In the genomic region with DNA sequence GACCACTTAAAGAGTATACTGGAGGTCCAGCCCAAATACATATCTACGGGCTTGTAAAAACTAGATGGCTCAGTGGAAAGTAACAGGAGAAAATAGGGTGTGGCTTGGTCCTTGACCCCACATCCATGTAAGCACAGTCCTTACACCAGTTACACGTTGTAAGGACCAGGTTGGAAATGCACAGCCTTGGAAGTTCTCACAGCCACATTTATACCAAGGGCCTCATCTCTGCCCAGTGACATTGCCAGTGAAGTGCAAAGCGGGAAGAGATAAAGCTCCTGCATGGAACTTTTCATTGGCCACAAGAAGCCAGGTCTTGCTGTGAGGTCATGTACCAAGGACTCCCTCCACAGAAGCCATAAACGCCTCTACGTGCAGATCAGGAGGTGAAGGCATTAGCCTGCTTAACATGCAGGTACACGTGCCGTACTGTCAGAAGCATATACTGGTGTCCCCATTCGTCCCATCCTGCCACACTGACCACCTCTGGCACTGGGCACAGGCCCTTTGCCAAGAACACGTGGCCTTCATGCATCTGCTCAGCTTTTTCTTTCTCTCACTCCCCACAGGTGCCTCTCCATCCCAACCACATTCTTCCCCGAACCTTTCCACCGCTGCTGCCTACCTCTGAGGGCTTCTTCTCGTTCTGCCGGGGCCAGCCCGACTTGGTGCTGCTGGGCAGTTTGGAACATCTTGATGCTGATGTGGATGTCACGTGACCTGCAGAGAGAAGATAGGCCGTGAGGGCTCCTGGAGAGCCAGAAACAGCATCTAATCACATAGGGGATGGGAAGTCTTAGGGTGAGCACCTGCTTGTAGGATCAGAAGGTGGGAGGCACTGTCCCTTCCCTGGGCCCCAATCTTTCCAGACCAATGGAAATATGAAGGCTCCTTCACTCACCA, we compare ENCODE assay signal across 22 mouse cellular contexts. TPM values are rescaled to one million over a fixed set of nuclear protein-coding genes. Genes with fewer than 3 reads are reported as not detected.
DNase-seq lines count a peak whose midpoint lies in the region; ATAC-seq and TF ChIP-seq lines count a peak whose summit lies in the region.
"Had no signal": no experiment of that assay in that cellular context is flagged by ENCODE, and none has a peak within 500 bp of the region (broad histone marks: within the 10 kb centered on the region; RNA-seq: fewer than 3 reads in every experiment).

No protein-coding gene starts in this region.

- TF ChIP-seq CTCF in CH12.LX (conservative IDR thresholded peaks at IDR 0.05 in 1 of 2, IDR thresholded peaks at IDR 0.05 in 1 of 2; ENCODE audit: low read depth in 2 of 2, low read length in 2 of 2) = no peak

- H3K9me3 ChIP-seq in liver, embryonic 13.5 days (replicated peaks) = no peaks in the 10 kb centered on the region
- no peaks in the 10 kb centered on the region for H3K9me3 ChIP-seq in liver, embryonic 12.5 days (replicated peaks)
- no peaks in the 10 kb centered on the region for H3K9me3 ChIP-seq in midbrain, embryonic 11.5 days (ENCODE audit: control insufficient read depth, low read length)
- no peaks in the 10 kb centered on the region for H3K9me3 ChIP-seq in midbrain, embryonic 15.5 days
- peaks cover 6% of the 10 kb centered on the region for H3K9me3 ChIP-seq in CH12.LX (replicated peaks; ENCODE audit: low read length)
- H3K9me3 ChIP-seq: embryonic facial prominence, embryonic 10.5 days; embryonic facial prominence, embryonic 12.5 days; forebrain, embryonic 13.5 days; forebrain, embryonic 15.5 days; G1E had no signal

- WGBS in liver, embryonic 13.5 days (ENCODE audit: insufficient replicate concordance) = 82% methylated on average over 16 of the region's 16 CpGs
- WGBS in liver, embryonic 12.5 days (ENCODE audit: insufficient replicate concordance) = 79% methylated on average over 16 of the region's 16 CpGs
- 89% methylated on average over 16 of the region's 16 CpGs for WGBS in midbrain, embryonic 11.5 days
- 89% methylated on average over 16 of the region's 16 CpGs for WGBS in midbrain, embryonic 15.5 days

- in situ Hi-C loops in CH12.LX (cut with MboI; ENCODE audit: low pct_ligation_motif_present, low pct_unique_long_range_greater_than_20kb, low sequenced_read_pairs) = no loop called here

- H3K9ac ChIP-seq in liver, embryonic 13.5 days = peak overlapping the region; percentile 23; the same call in 1 of the 2 replicates
- H3K9ac ChIP-seq in liver, embryonic 12.5 days = no peak overlapping the region
- H3K9ac ChIP-seq in midbrain, embryonic 11.5 days (ENCODE audit: low read length) = no peak overlapping the region
- H3K9ac ChIP-seq in midbrain, embryonic 15.5 days = no peak overlapping the region
- H3K9ac ChIP-seq in CH12.LX (ENCODE audit: insufficient read depth, low read depth) = peak overlapping the region; percentile 23; the same call in 1 of the 2 replicates
- H3K9ac ChIP-seq: embryonic facial prominence, embryonic 12.5 days; forebrain, embryonic 13.5 days; forebrain, embryonic 15.5 days; forebrain, postnatal 0 days had no signal

- H3K36me3 ChIP-seq in liver, embryonic 13.5 days = no peaks in the 10 kb centered on the region
- H3K36me3 ChIP-seq in liver, embryonic 12.5 days = no peaks in the 10 kb centered on the region
- no peaks in the 10 kb centered on the region for H3K36me3 ChIP-seq in midbrain, embryonic 11.5 days (ENCODE audit: control insufficient read depth, insufficient read depth, low read length)
- H3K36me3 ChIP-seq in midbrain, embryonic 15.5 days (replicated peaks) = no peaks in the 10 kb centered on the region
- peaks cover 46 to 95% of the 10 kb centered on the region in 2 experiments for H3K36me3 ChIP-seq in CH12.LX (replicated peaks in 1 of 2; ENCODE audit: control insufficient read depth in 1 of 2, insufficient read depth in 1 of 2, low read length in 1 of 2)
- H3K36me3 ChIP-seq: embryonic facial prominence, embryonic 10.5 days; embryonic facial prominence, embryonic 12.5 days; forebrain, embryonic 15.5 days had no signal

- H3K4me2 ChIP-seq in liver, embryonic 13.5 days = no peak overlapping the region
- no peak overlapping the region for H3K4me2 ChIP-seq in liver, embryonic 12.5 days
- no peak overlapping the region for H3K4me2 ChIP-seq in midbrain, embryonic 11.5 days
- no peak overlapping the region for H3K4me2 ChIP-seq in midbrain, embryonic 15.5 days
- H3K4me2 ChIP-seq in CH12.LX (ENCODE audit: insufficient read depth, low read depth, poor library complexity, severe bottlenecking) = peak overlapping the region; percentile 39
- H3K4me2 ChIP-seq: embryonic facial prominence, embryonic 12.5 days; forebrain, embryonic 13.5 days; forebrain, embryonic 15.5 days had no signal

- ATAC-seq in liver, embryonic 13.5 days (ENCODE audit: low read depth) = no peak
- ATAC-seq in liver, embryonic 12.5 days = no peak
- no peak for ATAC-seq in midbrain, embryonic 11.5 days (ENCODE audit: low FRiP score)
- no peak for ATAC-seq in midbrain, embryonic 15.5 days (replicated peaks)
- ATAC-seq: activated CD4-positive, CD25-positive, alpha-beta regulatory T cell, adult 4 months; forebrain, embryonic 13.5 days; forebrain, embryonic 15.5 days; forebrain, postnatal 0 days; Patski had no signal

- dilution Hi-C loops in CH12.LX (cut with MboI; ENCODE audit: extremely low pct_ligation_motif_present, extremely low pct_unique_long_range_greater_than_20kb, low sequenced_read_pairs) = no loop called here

- no peak overlapping the region for H3K27ac ChIP-seq in liver, embryonic 13.5 days
- H3K27ac ChIP-seq in liver, embryonic 12.5 days = no peak overlapping the region
- H3K27ac ChIP-seq in midbrain, embryonic 11.5 days (ENCODE audit: low read depth, low read length) = no peak overlapping the region
- no peak overlapping the region for H3K27ac ChIP-seq in midbrain, embryonic 15.5 days
- H3K27ac ChIP-seq in CH12.LX (ENCODE audit: insufficient read depth, low read depth) = peak overlapping the region; percentile 93
- H3K27ac ChIP-seq: embryonic facial prominence, embryonic 10.5 days; embryonic facial prominence, embryonic 12.5 days; forebrain, embryonic 13.5 days; forebrain, embryonic 15.5 days had no signal

- H3K4me3 ChIP-seq in liver, embryonic 13.5 days (replicated peaks) = no peak overlapping the region
- no peak overlapping the region for H3K4me3 ChIP-seq in liver, embryonic 12.5 days
- no peak overlapping the region for H3K4me3 ChIP-seq in midbrain, embryonic 11.5 days (ENCODE audit: low read depth, low read length)
- no peak overlapping the region for H3K4me3 ChIP-seq in midbrain, embryonic 15.5 days
- H3K4me3 ChIP-seq in CH12.LX (replicated peaks in 1 of 3; ENCODE audit: low read depth in 2 of 3, low read length in 2 of 3, poor library complexity in 1 of 3) = peak overlapping the region; percentile 35 to 56 (median 47)
- H3K4me3 ChIP-seq: embryonic facial prominence, embryonic 10.5 days; embryonic facial prominence, embryonic 12.5 days; forebrain, embryonic 13.5 days; forebrain, embryonic 15.5 days had no signal

- no peaks in the 10 kb centered on the region for H3K27me3 ChIP-seq in liver, embryonic 13.5 days
- no peaks in the 10 kb centered on the region for H3K27me3 ChIP-seq in liver, embryonic 12.5 days (replicated peaks)
- no peaks in the 10 kb centered on the region for H3K27me3 ChIP-seq in midbrain, embryonic 11.5 days (ENCODE audit: control insufficient read depth, insufficient read depth, low read length)
- H3K27me3 ChIP-seq in midbrain, embryonic 15.5 days (replicated peaks) = no peaks in the 10 kb centered on the region
- no peaks in the 10 kb centered on the region for H3K27me3 ChIP-seq in CH12.LX (replicated peaks)
- H3K27me3 ChIP-seq: embryonic facial prominence, embryonic 12.5 days; forebrain, embryonic 13.5 days; forebrain, embryonic 15.5 days; Patski had no signal

- H3K79me2 ChIP-seq in CH12.LX (replicated peaks; ENCODE audit: control insufficient read depth, extremely low read depth, insufficient read depth, poor library complexity, severe bottlenecking) = peaks cover 73% of the 10 kb centered on the region

- DNase-seq in liver, embryonic 13.5 days = no peak
- peak; percentile 61 for DNase-seq in midbrain, embryonic 11.5 days (ENCODE audit: low spot score, missing footprints)
- DNase-seq in CH12.LX (ENCODE audit: extremely low read depth) = no peak
- DNase-seq in right cerebral cortex, postnatal 25 days = no peak
- DNase-seq: adrenal gland, adult 8-10 months; adrenal gland, postnatal 14 days; adrenal gland, postnatal 36 days; cerebellum, adult 11-12 months; cerebellum, adult 2 months; cerebellum, adult 9-10 months; cerebellum, postnatal 10 days; cerebellum, postnatal 25 days; forebrain, postnatal 0 days had no signal

- H3K4me1 ChIP-seq in liver, embryonic 13.5 days (replicated peaks) = peaks cover 55% of the 10 kb centered on the region
- peaks cover 33% of the 10 kb centered on the region for H3K4me1 ChIP-seq in liver, embryonic 12.5 days
- H3K4me1 ChIP-seq in midbrain, embryonic 11.5 days (ENCODE audit: control insufficient read depth, insufficient read depth, low read length) = no peaks in the 10 kb centered on the region
- no peaks in the 10 kb centered on the region for H3K4me1 ChIP-seq in midbrain, embryonic 15.5 days
- peaks cover 71 to 100% of the 10 kb centered on the region in 2 experiments for H3K4me1 ChIP-seq in CH12.LX (ENCODE audit: control insufficient read depth in 1 of 2, insufficient read depth in 2 of 2)
- H3K4me1 ChIP-seq: forebrain, embryonic 13.5 days; forebrain, embryonic 15.5 days had no signal

- TF ChIP-seq RAD21 in CH12.LX (IDR thresholded peaks at IDR 0.05; ENCODE audit: low read depth, low read length) = no peak

- no peak; the same call in 1 of the 2 replicates for TF ChIP-seq EP300 in CH12.LX (IDR thresholded peaks at IDR 0.05; ENCODE audit: low read length)

- TF ChIP-seq POLR2A in CH12.LX (IDR thresholded peaks at IDR 0.05; ENCODE audit: low read depth, low read length) = peak; percentile 59

TF ChIP-seq in CH12.LX, 34 proteins besides CTCF, POLR2A, EP300 and RAD21 (continues in another document):
- peak; percentile 60; the same call in 1 of the 2 replicates for TF ChIP-seq ZMIZ1 (IDR thresholded peaks at IDR 0.05; ENCODE audit: low read depth, low read length)
- TF ChIP-seq JUND (conservative IDR thresholded peaks at IDR 0.05; ENCODE audit: low read depth, low read length) = 0 out of 2 replicates have a peak, but pooled peaks have one; percentile 10
- no peak for TF ChIP-seq MAFK (IDR thresholded peaks at IDR 0.05; ENCODE audit: insufficient replicate concordance, low read length)
- TF ChIP-seq USF1 (IDR thresholded peaks at IDR 0.05; ENCODE audit: low read depth, low read length) = peak; percentile 93
- TF ChIP-seq MAX (IDR thresholded peaks at IDR 0.05; ENCODE audit: low read length) = peak; percentile 96
- no peak for TF ChIP-seq ELF1 (IDR thresholded peaks at IDR 0.05; ENCODE audit: low read depth, low read length)

RNA-seq across cellular contexts. Expression of a gene that starts 11.2 kb away (rescaled TPM):
- polyA plus RNA-seq in liver, embryonic 13.5 days (2015; fragmentation: Nextera tagmentation; extraction: Ambion mirVana) = 0.55 and 0.61 TPM in 2 replicates
- 0.92 and 0.95 TPM in 2 replicates for polyA plus RNA-seq in liver, embryonic 12.5 days (2016; fragmentation: Nextera tagmentation; extraction: Ambion mirVana)
- 0.20 and 0.22 TPM in 2 replicates for polyA plus RNA-seq in midbrain, embryonic 11.5 days (2014; fragmentation: Nextera tagmentation; extraction: Ambion mirVana)
- 0.56 and 0.68 TPM in 2 replicates for polyA plus RNA-seq in midbrain, embryonic 15.5 days (2015; fragmentation: Nextera tagmentation; extraction: Ambion mirVana)
- total RNA-seq in CH12.LX (2012; rRNA removed) = 51.4 and 58.2 TPM in 2 replicates
- 21.9 and 25.6 TPM in 2 replicates for total RNA-seq in CH12.LX (2014; rRNA removed)
- 50.3 and 60.1 TPM in 2 replicates for polyA plus RNA-seq in CH12.LX (2012; ENCODE audit: insufficient read length, low read depth)

Comparison
In these comparisons a context has a peak if more than half of its experiments do, and no peak if none do; other contexts are left out.
1. H3K9ac ChIP-seq: peak in liver, embryonic 13.5 days (single experiment) and CH12.LX (single experiment); none in liver, embryonic 12.5 days (single experiment), midbrain, embryonic 11.5 days (single experiment) and midbrain, embryonic 15.5 days (single experiment).
2. H3K4me3 ChIP-seq: peak in CH12.LX (3 of 3); none in liver, embryonic 13.5 days (single experiment), liver, embryonic 12.5 days (single experiment), midbrain, embryonic 11.5 days (single experiment) and midbrain, embryonic 15.5 days (single experiment).
3. RNA of a gene that starts 11.2 kb away (polyA plus RNA-seq): 50.3 to 60.1 TPM in CH12.LX; 0.92 to 0.95 TPM in liver, embryonic 12.5 days, 0.56 to 0.68 TPM in midbrain, embryonic 15.5 days, 0.55 to 0.61 TPM in liver, embryonic 13.5 days and 0.20 to 0.22 TPM in midbrain, embryonic 11.5 days; every median in the first group is over 10 times any median in the second.